Mouse (Mus musculus) liver, embryonic 16.5 days (tissue): ENCODE data around the gene Arhgef3. TPM values are rescaled to one million over a fixed set of nuclear protein-coding genes. Genes with fewer than 3 reads are reported as not detected.
"Not testable (repeated sequence)": the region's sequence is repeated elsewhere in the genome, so short reads cannot be mapped to it uniquely, and the experiment has no call there.

Source experiments
- ATAC-seq: fragments of 200-750 bp; cut with Nextera tagmentation; 2 replicates; pipeline ENCODE4 v1.8.0; 2017; ENCODE audit warnings: low read depth, mild to moderate bottlenecking, moderate number of reproducible peaks, moderate library complexity
- H3K27ac ChIP-seq: fragments of 300-500 bp; sonication (generic); 2 replicates; pipeline ENCODE4 v1.5.1; 2014; ENCODE audit warnings: mild to moderate bottlenecking, low read length
- H3K27me3 ChIP-seq: fragments of 300-500 bp; sonication (generic); 2 replicates; pipeline ENCODE4 v1.6.1; 2014; ENCODE audit warnings: low read depth, low read length, mixed read lengths; ENCODE audit not compliant: control insufficient read depth, insufficient read depth
- H3K36me3 ChIP-seq: fragments of 300-500 bp; sonication (generic); 2 replicates; pipeline ENCODE4 v1.6.1; 2014; ENCODE audit warnings: mild to moderate bottlenecking; ENCODE audit not compliant: control insufficient read depth, insufficient read depth
- H3K4me1 ChIP-seq: fragments of 300-500 bp; sonication (generic); 2 replicates; pipeline ENCODE4 v1.6.1; 2014; ENCODE audit warnings: low read depth, low read length, mixed read lengths; ENCODE audit not compliant: control insufficient read depth
- H3K4me2 ChIP-seq: fragments of 300-500 bp; sonication (generic); 2 replicates; pipeline ENCODE4 v1.6.1; 2014; ENCODE audit warnings: low read depth, low read length, mixed read lengths
- H3K4me3 ChIP-seq: fragments of 300-500 bp; sonication (generic); 2 replicates; pipeline ENCODE4 v1.5.1; 2014; ENCODE audit warnings: low read depth, mild to moderate bottlenecking, low read length
- H3K9ac ChIP-seq: fragments of 300-500 bp; sonication (generic); 2 replicates; pipeline ENCODE4 v1.6.1; 2014; ENCODE audit warnings: low read depth, low read length
- H3K9me3 ChIP-seq: fragments of 300-500 bp; sonication (generic); replicated peaks from 2 replicates; pipeline ENCODE4 v1.6.1; 2016; ENCODE audit warnings: low read length; ENCODE audit not compliant: control insufficient read depth
- WGBS: fragments of 180-500 bp; shearing (Covaris S2); extraction: QIAGEN DNeasy Blood & Tissue Kit; methylation state at CpG from one replicate; pipeline ENCODE4 v1.1.7; 2014; ENCODE audit not compliant: insufficient replicate concordance; 5-methylcytosine and 5-hydroxymethylcytosine counted together
- polyA plus RNA-seq: library from polyadenylated mRNA; unstranded; fragments of >200 nt; fragmentation: Nextera tagmentation; extraction: Ambion mirVana; gene quantifications from 2 replicates; pipeline ENCODE4 v1.2.1, GENCODE M21; 2015

Gene Arhgef3
- polyA plus RNA-seq, 1 experiment from 2014 or later, result 12.5 TPM

GRCm38 (mm10) chr14:27201824-27202223 is 87.1 kb downstream of the Arhgef3 start:
- Histone ChIP-seq H3K9ac (no peak overlapping the region), H3K27me3 (no peaks in the 10 kb centered on the region), H3K9me3 (no peaks in the 10 kb centered on the region), H3K4me2 (no peak overlapping the region), H3K4me1 (no peaks in the 10 kb centered on the region; the same call in 1 of the 2 replicates), H3K4me3 (no peak overlapping the region), H3K36me3 (no peaks in the 10 kb centered on the region), H3K27ac (no peak overlapping the region)
- 54% methylated on average over 5 of the region's 5 CpGs for WGBS
- ATAC-seq, result no peak

DNA sequence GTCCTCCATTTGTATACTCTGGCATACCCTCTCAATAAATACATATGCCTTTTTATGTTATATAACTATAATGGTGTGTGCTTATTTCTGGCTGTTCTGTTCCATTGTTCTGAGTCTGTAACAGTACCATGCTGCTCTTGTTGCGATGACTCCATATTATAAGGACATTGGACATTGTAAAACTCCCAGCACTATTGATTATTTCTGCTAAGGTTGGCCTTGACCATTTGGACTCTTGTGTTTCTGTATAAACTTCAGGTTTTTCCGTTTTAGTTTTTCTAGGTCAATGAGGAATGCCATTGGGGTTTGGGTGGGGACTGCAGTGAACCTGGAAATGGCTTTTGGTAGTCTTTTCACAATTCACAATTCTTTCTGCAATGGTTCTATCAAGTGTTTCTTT is 90.0 kb downstream of the Arhgef3 start:
- H3K4me3 ChIP-seq, result no peak overlapping the region
- no peak overlapping the region for H3K9ac ChIP-seq
- whole genome bisulfite sequencing, result 46% methylated on average over 2 of the region's 2 CpGs
- no peak overlapping the region for H3K4me2 ChIP-seq
- no peaks in the 10 kb centered on the region for H3K9me3 ChIP-seq
- no peaks in the 10 kb centered on the region for H3K4me1 ChIP-seq
- no peak overlapping the region for H3K27ac ChIP-seq
- no peak for ATAC-seq
- H3K36me3 ChIP-seq, result no peaks in the 10 kb centered on the region
- H3K27me3 ChIP-seq, result no peaks in the 10 kb centered on the region

- Histone ChIP-seq H3K9ac (no peak overlapping the region), H3K27me3 (no peaks in the 10 kb centered on the region), H3K4me1 (no peaks in the 10 kb centered on the region), H3K27ac (no peak overlapping the region), H3K36me3 (no peaks in the 10 kb centered on the region), H3K4me3 (no peak overlapping the region), H3K9me3 (no peaks in the 10 kb centered on the region), H3K4me2 (no peak overlapping the region)
- no peak for ATAC-seq
Observed at GRCm38 (mm10) chr14:27206443-27206842, 91.7 kb downstream of the Arhgef3 start.

GRCm38 (mm10) chr14:27209542-27209941 is 94.8 kb downstream of the Arhgef3 start:
- WGBS, result 80% methylated on average over 4 of the region's 4 CpGs
- H3K4me2 ChIP-seq, result no peak overlapping the region

DNA sequence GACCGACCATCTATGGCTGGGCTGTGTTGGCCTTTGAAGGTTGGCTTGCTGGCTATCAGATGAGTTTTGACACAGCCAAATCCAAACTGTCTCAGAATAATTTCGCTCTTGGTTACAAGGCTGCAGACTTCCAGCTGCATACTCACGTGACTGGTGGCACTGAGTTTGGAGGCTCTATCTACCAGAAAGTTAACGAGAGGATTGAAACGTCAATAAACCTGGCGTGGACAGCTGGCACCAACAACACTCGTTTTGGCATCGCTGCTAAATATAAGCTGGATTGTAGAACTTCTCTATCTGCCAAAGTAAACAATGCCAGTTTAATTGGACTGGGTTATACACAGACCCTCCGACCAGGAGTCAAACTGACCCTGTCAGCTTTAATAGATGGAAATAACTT is 96.1 kb downstream of the Arhgef3 start:
- H3K27ac ChIP-seq, H3K4me1 ChIP-seq, H3K9me3 ChIP-seq, H3K27me3 ChIP-seq, H3K4me2 ChIP-seq, ATAC-seq, H3K9ac ChIP-seq, H3K4me3 ChIP-seq, H3K36me3 ChIP-seq: not testable (repeated sequence)
- WGBS, result 61% methylated on average over 9 of the region's 9 CpGs

More at GRCm38 (mm10) chr14:27209542-27209941, 94.8 kb downstream of the Arhgef3 start:
- ATAC-seq, result no peak
- Histone ChIP-seq H3K4me3 (no peak overlapping the region), H3K27me3 (no peaks in the 10 kb centered on the region), H3K36me3 (no peaks in the 10 kb centered on the region), H3K27ac (no peak overlapping the region), H3K9ac (no peak overlapping the region), H3K9me3 (no peaks in the 10 kb centered on the region), H3K4me1 (no peaks in the 10 kb centered on the region)

DNA sequence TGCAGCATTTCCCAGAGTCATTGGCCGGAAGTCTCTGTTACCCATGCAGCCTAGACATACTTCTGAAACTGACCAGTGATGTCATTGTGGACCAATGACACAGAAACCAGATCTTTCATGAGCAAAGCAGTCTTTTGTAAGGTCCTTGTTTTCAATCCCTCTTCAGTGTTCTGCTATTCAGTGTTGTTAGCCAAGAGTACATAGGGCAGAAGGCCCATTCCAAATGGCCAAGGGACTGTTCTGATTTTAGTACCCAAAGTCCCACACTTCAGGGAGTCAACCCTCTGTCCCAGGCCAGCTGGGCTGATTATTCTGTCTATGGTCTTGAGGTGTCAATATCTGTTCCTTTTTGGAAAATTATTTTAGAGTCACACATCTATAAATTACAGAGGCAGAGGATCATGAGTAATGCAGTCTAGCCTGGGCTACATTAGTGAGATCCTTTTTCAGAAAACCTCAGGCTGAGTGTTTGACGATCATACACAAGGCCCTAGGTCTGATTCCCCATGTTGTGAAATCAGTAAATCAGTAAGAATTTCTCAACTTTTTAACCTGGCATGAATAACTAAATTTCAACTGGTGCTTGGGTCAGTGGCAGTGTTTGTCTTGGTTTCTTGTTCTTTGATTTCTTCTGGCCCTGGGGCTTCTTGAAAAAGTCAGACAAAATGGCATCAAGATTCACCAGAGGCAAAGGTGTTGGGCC is 97.2 kb downstream of the Arhgef3 start:
- H3K9me3 ChIP-seq, result no peaks in the 10 kb centered on the region
- ATAC-seq, result no peak
- no peaks in the 10 kb centered on the region for H3K4me1 ChIP-seq
- no peaks in the 10 kb centered on the region for H3K27me3 ChIP-seq
- H3K36me3 ChIP-seq, result no peaks in the 10 kb centered on the region
- WGBS, result 61% methylated on average over 2 of the region's 2 CpGs
- no peak overlapping the region for H3K9ac ChIP-seq
- H3K4me3 ChIP-seq, result no peak overlapping the region
- no peak overlapping the region for H3K4me2 ChIP-seq
- H3K27ac ChIP-seq, result no peak overlapping the region

DNA sequence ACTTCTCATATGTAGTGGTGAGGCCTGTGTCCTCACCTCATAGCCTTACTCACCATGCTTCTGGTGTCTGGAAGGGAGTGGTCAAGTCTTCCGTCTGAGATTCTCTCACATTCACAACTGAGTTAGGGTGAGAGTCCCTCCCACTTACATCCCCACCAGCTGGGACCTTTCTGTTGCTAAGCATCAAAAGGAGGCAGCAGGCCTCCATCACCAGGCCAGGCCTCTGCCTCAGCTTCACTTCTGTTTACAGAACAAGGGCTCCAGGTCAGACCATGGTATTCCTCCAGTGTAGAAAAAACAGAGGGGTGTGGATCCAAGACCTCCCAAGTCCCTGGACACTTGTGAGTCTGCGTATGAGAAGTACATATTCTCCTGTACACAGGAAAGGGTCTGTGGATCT is 99.5 kb downstream of the Arhgef3 start:
- 65% methylated on average over 2 of the region's 2 CpGs for WGBS
- no peak overlapping the region for H3K4me3 ChIP-seq
- ATAC-seq, result no peak
- no peak overlapping the region for H3K4me2 ChIP-seq
- no peaks in the 10 kb centered on the region for H3K9me3 ChIP-seq
- no peaks in the 10 kb centered on the region for H3K27me3 ChIP-seq
- no peak overlapping the region for H3K9ac ChIP-seq
- H3K36me3 ChIP-seq, result no peaks in the 10 kb centered on the region
- no peak overlapping the region for H3K27ac ChIP-seq
- no peaks in the 10 kb centered on the region for H3K4me1 ChIP-seq

DNA sequence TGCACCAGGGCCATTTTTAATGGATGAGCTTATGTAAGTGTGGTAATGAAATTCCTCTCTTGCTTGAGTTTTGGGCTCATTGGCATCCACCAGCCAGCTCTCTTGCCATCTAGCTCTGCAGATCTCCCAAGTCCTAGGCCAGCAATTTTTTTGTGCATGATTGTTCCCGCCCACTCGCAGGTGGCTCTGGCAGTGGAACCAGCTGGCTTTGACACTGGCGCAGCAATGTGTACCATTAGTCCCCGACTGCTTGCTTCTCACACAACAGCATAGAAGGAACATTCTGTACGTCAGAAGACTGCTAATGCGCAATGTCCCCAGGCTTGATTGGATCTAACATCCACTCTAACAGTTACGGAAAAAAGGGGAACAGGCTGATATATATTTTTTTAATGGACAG is 105.0 kb downstream of the Arhgef3 start:
- H3K36me3 ChIP-seq, result no peaks in the 10 kb centered on the region
- no peaks in the 10 kb centered on the region for H3K27me3 ChIP-seq
- no peak for ATAC-seq
- 69% methylated on average over 7 of the region's 7 CpGs for WGBS
- no peak overlapping the region for H3K4me3 ChIP-seq
- H3K9me3 ChIP-seq, result no peaks in the 10 kb centered on the region
- no peak overlapping the region for H3K27ac ChIP-seq
- no peaks in the 10 kb centered on the region for H3K4me1 ChIP-seq
- H3K9ac ChIP-seq, result no peak overlapping the region
- H3K4me2 ChIP-seq, result no peak overlapping the region

DNA sequence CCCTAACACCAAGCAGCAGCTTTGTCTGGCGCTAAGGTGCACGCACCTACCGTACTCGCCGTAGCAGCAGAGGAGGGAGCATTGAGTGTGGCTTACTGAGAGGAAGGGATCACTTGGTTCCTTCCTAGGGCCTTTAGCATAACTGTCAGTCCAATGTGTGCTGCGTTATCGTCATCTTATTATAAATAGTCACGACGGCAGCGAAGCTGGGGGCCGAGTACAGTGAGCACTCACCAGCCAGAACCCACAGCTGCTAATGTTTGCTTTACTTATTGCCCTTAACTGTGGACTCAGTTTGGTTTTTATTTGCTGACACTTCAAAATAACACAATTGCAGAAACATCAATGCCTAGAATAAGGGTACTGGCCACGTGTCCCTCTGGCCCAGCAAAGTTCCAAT is 105.6 kb downstream of the Arhgef3 start:
- H3K27ac ChIP-seq, result no peak overlapping the region
- WGBS, result 64% methylated on average over 12 of the region's 12 CpGs
- no peaks in the 10 kb centered on the region for H3K27me3 ChIP-seq
- no peak overlapping the region for H3K9ac ChIP-seq
- H3K4me3 ChIP-seq, result no peak overlapping the region
- no peaks in the 10 kb centered on the region for H3K9me3 ChIP-seq
- no peak for ATAC-seq
- H3K4me1 ChIP-seq, result no peaks in the 10 kb centered on the region
- H3K4me2 ChIP-seq, result no peak overlapping the region
- no peaks in the 10 kb centered on the region for H3K36me3 ChIP-seq
